Mouse (Mus musculus): ENCODE data around the gene Catip. TPM values are rescaled to one million over a fixed set of nuclear protein-coding genes. Genes with fewer than 3 reads are reported as not detected.
"Not testable (repeated sequence)": the region's sequence is repeated elsewhere in the genome, so short reads cannot be mapped to it uniquely, and the experiment has no call there.

Catip gene
- total RNA-seq, 2 experiments from 2014 or later: 1.3 TPM

- intact Hi-C loops (cut with DNase I); DNase-seq (ENCODE audit: low spot score in 2 of 2): not testable (repeated sequence)
Observed at GRCm38 (mm10) chr1:74340992-74341391, 20.9 kb upstream of the Catip start.

- DNase-seq (ENCODE audit: low spot score in 2 of 2): no peak
- intact Hi-C loops (cut with DNase I): no loop called here
Observed at GRCm38 (mm10) chr1:74341898-74342297, 20.0 kb upstream of the Catip start.

- intact Hi-C loops (cut with DNase I): no loop called here
- DNase-seq (ENCODE audit: low spot score in 2 of 2): no peak
Observed at GRCm38 (mm10) chr1:74342308-74342707, 19.6 kb upstream of the Catip start.

DNA sequence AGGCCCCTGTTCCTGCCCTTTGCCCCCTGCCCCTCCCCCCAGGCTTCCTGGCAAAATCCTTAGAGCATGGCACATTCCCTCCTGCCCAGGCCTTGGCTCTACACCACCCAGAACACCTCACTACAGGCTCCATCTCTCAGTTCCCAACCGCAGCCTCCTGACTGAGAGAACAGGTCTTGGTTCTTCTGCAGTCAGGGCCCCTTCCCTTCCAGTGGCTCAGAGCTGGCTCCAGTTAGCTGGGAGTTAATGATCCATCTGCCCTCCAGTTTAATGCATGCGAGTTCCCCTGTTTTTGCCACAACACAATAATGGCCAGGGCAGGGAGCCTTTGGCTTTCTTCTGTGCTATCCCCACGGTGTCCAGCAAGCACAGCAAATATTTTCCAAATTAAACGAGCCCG is 18.7 kb upstream of the Catip start:
- intact Hi-C loops (cut with DNase I): no loop called here
- DNase-seq (ENCODE audit: low spot score in 2 of 2): no peak

DNA sequence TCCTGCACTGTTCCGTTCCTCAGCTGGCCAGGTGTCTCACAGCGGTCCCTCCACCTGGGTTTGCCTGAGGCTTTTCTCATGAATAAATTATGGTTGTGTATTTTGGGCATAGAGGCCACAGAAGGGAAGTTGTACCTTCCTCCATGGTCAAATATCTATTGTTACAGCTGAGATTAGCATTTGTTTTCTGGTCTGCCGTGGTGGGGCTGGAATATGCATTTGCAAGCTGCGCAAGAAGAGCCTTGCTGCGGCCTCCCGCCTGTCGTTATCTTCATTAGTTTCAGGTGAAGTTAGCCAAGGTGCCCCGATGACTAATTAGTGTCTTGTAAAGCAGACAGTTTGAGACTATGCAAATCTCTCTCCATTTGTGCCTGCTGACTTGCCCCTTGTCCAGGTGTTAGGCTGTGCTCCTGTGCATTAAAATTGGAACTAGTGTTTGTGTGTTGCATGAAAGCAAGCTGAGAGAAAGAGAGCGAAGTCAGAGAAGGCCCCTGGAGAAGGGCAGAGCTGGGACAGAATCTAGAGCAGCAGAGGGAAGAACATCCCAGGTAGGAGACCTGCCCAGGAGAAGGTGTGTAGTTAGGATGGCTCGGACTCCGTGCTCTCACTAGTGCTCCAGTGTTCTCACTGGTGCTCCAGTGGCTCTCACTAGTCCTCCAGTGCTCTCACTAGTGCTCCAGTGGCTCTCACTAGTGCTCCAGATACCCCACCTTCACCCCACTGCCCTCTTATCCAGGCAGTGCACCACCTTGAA is 17.6 kb upstream of the Catip start:
- intact Hi-C loops (cut with DNase I): no loop called here

GRCm38 (mm10) chr1:74351185-74351769 is 10.6 kb upstream of the Catip start:
- no peak for DNase-seq (ENCODE audit: low spot score in 2 of 2)
- intact Hi-C loops (cut with DNase I): no loop called here

More for the DNA sequence above, 17.6 kb upstream of the Catip start:
- no peak for DNase-seq (ENCODE audit: low spot score in 2 of 2)

DNA sequence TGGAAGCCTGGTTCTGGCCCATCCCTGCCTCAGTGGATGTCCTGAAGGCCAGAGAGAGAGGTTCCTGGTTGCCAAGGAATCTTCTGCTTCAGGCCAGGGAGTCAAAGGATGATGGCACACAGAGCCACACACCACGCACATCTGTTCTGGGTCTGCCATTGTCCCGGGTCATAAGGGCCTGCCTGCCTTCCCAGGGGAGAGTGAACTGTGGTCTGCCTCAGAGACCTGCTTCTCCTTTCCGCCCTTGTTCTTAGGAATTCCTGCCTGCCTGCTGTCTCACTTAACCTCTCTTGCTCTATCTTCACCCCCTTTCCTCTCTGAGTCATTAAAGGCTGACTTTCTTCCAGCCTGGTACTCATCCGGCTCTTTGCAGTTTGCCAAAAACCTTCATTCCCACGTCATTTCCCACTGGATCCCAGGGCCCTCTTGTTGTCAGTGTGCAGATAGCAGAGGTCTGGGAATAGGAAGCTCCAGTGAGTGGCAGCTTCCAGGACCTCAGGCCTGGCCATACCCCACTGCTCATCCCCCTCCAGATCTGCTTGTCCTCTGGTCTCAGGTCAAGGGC is 9.3 kb upstream of the Catip start:
- intact Hi-C loops (cut with DNase I): no loop called here

GRCm38 (mm10) chr1:74353453-74354229 is 8.3 kb upstream of the Catip start:
- intact Hi-C loops (cut with DNase I): no loop called here
- no peak for DNase-seq (ENCODE audit: low spot score in 2 of 2)

More for the DNA sequence above, 9.3 kb upstream of the Catip start:
- no peak for DNase-seq (ENCODE audit: low spot score in 2 of 2)

DNA sequence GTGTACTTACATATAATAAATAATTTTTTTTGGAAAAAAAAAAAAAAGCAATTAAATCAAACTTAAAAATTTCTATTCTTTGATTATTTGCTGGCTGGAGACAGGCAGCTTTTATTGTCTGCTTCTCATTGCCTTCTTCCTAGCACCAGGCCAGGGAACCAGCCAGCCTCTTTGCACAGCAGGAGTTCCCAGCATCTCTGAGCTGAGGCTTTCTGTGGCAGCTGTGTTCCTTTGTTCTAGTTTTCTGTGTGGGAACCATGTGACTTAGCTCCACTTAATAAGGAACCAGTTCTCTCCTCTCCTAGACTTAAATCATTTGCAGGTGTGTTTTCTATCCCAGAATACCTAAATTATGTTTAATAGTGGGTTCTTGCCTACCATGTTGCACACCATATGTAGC is 4.4 kb upstream of the Catip start:
- intact Hi-C loops (cut with DNase I): no loop called here

DNA sequence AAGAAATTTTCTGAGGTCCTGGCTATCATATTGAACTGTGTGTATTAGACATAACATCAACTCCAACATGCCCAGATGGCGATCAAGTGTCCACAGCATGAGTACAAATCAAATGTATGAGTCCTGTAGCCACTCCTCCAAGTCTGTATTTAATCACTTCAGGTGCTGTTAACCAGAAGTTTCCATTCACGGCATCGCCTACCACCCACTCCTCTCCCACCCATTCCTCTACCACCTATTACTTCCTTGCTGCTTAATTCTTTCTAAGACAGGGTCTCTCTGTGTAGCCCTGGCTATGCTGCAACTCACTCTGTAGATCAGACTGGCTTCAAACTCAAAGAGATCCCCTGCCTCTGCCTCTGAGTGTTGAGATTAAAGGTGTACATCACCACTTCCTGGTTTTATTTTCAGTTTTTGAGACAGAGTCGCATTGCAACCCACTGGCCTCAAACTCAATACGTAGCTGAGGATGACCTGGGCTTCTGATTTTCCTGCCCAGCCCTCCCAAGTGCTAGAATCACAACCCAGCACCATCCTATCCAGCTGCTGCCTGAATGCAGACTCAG is 1.9 kb upstream of the Catip start:
- intact Hi-C loops (cut with DNase I): loop anchor here (10.0 kb wide), 1 partner anchor 155 kb away; no protein-coding TSS in a partner anchor

More for the DNA sequence above, 4.4 kb upstream of the Catip start:
- no peak for DNase-seq (ENCODE audit: low spot score in 2 of 2)

DNA sequence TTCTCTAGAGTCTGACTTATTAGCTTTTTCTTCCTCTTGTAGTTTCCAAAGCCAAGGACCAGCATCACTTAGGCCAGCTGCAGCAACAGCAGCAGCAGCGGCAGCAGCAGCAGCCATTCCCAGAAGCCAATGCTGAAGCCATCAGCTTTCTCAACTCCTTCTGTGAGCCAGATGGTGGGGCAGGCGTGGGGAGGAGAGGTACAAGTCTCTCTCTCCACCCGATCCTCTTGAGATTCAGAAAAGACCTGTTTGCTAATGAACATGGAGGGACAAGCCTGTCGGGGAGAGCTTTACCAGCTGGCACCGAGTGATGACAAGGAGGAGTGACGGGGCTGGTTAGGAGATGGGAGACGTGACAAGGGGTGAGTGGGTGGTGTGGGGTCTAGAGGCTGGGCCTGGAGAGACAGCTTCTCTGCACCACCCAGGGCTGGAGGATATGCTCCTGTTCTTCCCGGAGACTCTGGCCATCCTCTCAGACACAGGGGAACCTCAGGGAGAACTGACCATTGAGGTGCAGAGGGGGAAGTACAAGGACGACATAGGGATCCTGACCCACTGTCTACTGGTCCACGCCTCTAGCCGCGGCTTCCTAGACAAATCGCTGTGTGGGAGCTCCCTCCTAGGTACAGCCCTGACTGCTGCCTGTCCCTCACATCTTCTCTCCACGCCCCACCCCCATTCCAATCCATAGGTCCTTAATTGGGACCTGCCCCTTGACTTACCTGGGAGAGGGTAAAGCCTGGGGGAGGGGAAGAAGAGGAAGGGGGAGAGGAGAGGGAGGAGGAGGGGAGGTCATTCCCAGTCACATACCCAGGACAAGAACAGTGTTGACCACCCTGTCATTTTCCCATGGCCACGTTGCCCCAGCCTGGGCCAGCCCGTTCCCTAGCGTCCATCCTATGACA is 669 bp downstream of the Catip start:
- no peak for DNase-seq (ENCODE audit: low spot score in 2 of 2)

More for the DNA sequence above, 1.9 kb upstream of the Catip start:
- no peak for DNase-seq (ENCODE audit: low spot score in 2 of 2)

GRCm38 (mm10) chr1:74363437-74363836 is 1.5 kb downstream of the Catip start:
- intact Hi-C loops (cut with DNase I): loop anchor here (2.0 to 10.0 kb wide), 2 partner anchors 51 to 159 kb away; no protein-coding TSS in a partner anchor
- DNase-seq (ENCODE audit: low spot score in 2 of 2): no peak

More for the DNA sequence above, 669 bp downstream of the Catip start:
- intact Hi-C loops (cut with DNase I): loop anchor here (2.0 to 10.0 kb wide), 2 partner anchors 50 to 158 kb away; no protein-coding TSS in a partner anchor

DNA sequence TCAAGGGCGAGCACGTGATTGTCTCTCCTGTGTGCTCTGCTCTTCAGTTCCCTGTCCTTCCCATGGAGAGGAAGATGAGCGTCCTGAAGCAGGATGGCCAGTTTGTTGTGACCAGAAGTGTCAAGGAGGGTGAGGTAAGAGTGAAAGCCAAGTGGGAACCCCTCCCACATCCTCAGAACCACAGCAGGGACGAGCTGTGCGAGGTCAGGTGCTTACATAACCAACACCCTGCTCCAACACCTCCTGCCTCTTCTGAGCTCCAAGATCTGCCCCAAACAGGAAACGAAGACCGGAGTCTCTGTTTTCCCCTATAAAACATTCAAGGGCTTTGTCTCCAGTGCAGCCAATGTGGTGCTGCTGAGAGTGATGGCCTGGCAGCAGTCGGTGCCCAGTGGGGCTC is 2.4 kb downstream of the Catip start:
- intact Hi-C loops (cut with DNase I): loop anchor here (10.0 kb wide), 1 partner anchor 159 kb away; no protein-coding TSS in a partner anchor
- no peak for DNase-seq (ENCODE audit: low spot score in 2 of 2)

DNA sequence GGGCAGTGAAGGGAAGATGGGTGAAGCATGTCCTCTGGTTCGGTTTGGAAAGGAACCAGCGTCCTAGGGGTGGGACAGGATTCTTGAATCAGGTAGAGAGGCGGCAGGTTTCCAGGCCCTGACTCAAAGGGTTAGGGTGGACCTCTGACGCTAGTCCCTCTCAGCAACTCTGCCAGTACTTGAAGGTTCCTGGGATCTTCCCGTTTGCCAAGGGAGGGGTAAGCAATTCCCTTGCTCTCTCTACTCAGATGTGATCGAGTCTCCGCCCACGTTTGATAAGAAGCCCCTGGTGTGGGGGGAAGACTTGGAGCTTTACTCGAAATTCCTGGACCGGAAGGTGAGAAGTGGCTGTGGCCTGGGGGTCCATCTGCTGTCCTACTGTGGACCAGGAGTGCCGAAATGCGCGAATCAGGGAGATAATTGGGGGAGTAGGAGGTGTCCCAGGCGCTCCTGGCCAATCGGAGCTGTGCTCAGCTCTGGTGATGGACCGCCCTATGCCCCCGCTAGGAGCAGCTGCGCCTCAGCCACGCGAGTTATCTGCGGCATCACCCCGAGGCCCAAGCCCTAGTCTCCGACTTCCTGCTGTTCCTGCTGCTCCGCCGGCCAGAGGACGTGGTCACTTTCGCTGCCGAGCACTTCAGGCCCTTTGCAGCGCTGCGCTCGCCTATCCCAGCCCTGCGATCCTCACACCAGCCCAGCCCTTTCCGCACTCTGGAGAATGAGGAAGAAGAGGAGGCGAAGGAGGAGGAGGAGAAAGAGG is 6.2 kb downstream of the Catip start:
- DNase-seq (ENCODE audit: low spot score in 2 of 2): no peak
- intact Hi-C loops (cut with DNase I): loop anchor here (10.0 kb wide), 1 partner anchor 163 kb away; no protein-coding TSS in a partner anchor

- no peak for DNase-seq (ENCODE audit: low spot score in 2 of 2)
- intact Hi-C loops (cut with DNase I): no loop called here
Observed at GRCm38 (mm10) chr1:74370040-74370439, 8.1 kb downstream of the Catip start.

DNA sequence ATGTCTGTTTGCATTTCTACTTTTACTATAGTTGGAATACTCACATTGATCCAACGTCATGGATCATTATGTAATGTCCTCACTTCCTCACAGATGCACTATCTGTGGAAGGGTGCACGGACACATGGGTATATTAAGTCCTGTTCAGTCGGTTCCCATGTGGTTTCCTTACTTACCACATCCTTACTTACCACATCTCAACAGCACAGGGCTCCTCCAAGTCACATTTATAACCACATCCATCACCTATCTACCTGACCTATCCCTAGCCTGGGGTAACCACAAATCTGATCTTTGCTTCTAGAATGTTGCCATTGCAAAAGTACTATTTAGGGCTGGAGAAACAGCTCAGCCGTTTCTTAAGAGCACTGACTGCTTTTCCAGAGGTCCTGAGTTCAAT is 11.5 kb downstream of the Catip start:
- no peak for DNase-seq (ENCODE audit: low spot score in 2 of 2)
- intact Hi-C loops (cut with DNase I): no loop called here

GRCm38 (mm10) chr1:74374980-74375379 is 13.1 kb downstream of the Catip start, which contains the start of gene Slc11a1:
Gene Slc11a1 (plus strand): TSS chr1:74375195.
- intact Hi-C loops (cut with DNase I): no loop called here
- DNase-seq (ENCODE audit: low spot score in 2 of 2): no peak

DNA sequence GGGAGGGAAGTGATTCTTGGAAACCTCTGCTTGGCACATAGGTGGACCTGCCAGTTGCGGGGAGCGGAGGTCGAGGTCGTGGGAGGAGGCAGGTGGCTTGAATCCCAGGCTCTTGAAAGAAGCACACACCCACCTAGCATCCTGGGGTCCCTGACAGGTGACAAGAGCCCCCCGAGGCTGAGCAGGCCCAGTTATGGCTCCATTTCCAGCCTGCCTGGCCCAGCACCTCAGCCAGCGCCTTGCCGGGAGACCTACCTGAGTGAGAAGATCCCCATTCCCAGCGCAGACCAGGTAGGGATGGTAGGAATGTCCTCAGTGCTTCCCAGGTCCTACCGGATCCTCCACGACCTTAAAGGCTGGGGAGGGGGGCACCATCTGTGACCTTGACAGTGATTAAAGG is 13.7 kb downstream of the Catip start:
- intact Hi-C loops (cut with DNase I): no loop called here
- no peak for DNase-seq (ENCODE audit: low spot score in 2 of 2)
